Mouse (Mus musculus) embryonic facial prominence, embryonic 11.5 days (tissue): ENCODE results near the gene Galns. TPM values are rescaled to one million over a fixed set of nuclear protein-coding genes. Genes with fewer than 3 reads are reported as not detected.

Source experiments
- ATAC-seq: fragments of 200-750 bp; cut with Nextera tagmentation; replicated peaks from 2 replicates; pipeline ENCODE4 v1.8.0; 2017; ENCODE audit warnings: low read depth; ENCODE audit not compliant: insufficient number of reproducible peaks, low FRiP score, low TSS enrichment
- DNase-seq: peaks from one replicate; pipeline ENCODE4 v3.0.0-alpha.2; 2015; ENCODE audit warnings: low spot score
- H3K27ac ChIP-seq: fragments of 300-500 bp; sonication (generic); replicated peaks from 2 replicates; pipeline ENCODE4 v1.5.1; 2014; ENCODE audit warnings: mild to moderate bottlenecking, low read depth, low read length, control low read depth
- H3K27me3 ChIP-seq: fragments of 300-500 bp; sonication (generic); 2 replicates; pipeline ENCODE4 v1.6.1; 2014; ENCODE audit warnings: mild to moderate bottlenecking, low read length, moderate library complexity, mixed read lengths; ENCODE audit not compliant: control insufficient read depth, insufficient read depth
- H3K36me3 ChIP-seq: fragments of 300-500 bp; sonication (generic); replicated peaks from 2 replicates; pipeline ENCODE4 v1.6.1; 2014; ENCODE audit warnings: low read depth, mild to moderate bottlenecking, low read length, moderate library complexity, mixed read lengths; ENCODE audit not compliant: control insufficient read depth, insufficient read depth
- H3K4me1 ChIP-seq: fragments of 300-500 bp; sonication (generic); 2 replicates; pipeline ENCODE4 v1.6.1; 2014; ENCODE audit warnings: low read length, mixed read lengths; ENCODE audit not compliant: control insufficient read depth, insufficient read depth
- H3K4me2 ChIP-seq: fragments of 300-500 bp; sonication (generic); 2 replicates; pipeline ENCODE4 v1.6.1; 2014; ENCODE audit warnings: low read depth, mild to moderate bottlenecking, control low read depth, low read length, moderate library complexity
- H3K4me3 ChIP-seq: fragments of 300-500 bp; sonication (generic); 2 replicates; pipeline ENCODE4 v1.5.1; 2014; ENCODE audit warnings: low read depth, low read length, control low read depth
- H3K9ac ChIP-seq: fragments of 300-500 bp; sonication (generic); replicated peaks from 2 replicates; pipeline ENCODE4 v1.6.1; 2014; ENCODE audit warnings: mild to moderate bottlenecking, control low read depth, low read length
- H3K9me3 ChIP-seq: fragments of 300-500 bp; sonication (generic); replicated peaks from 2 replicates; pipeline ENCODE4 v1.6.1; 2016; ENCODE audit warnings: mild to moderate bottlenecking, low read length, inconsistent platforms, mixed read lengths; ENCODE audit not compliant: control insufficient read depth
- WGBS: fragments of 180-500 bp; shearing (Covaris S2); extraction: QIAGEN DNeasy Blood & Tissue Kit; methylation state at CpG from one replicate; pipeline ENCODE4 v1.1.7; 2014; 5-methylcytosine and 5-hydroxymethylcytosine counted together
- polyA plus RNA-seq: library from polyadenylated mRNA; unstranded; fragments of >200 nt; fragmentation: Nextera tagmentation; extraction: Ambion mirVana; gene quantifications from 2 replicates; pipeline ENCODE4 v1.2.1, GENCODE M21; 2014

The Galns gene
- polyA plus RNA-seq, 1 experiment from 2014 or later, result 4.3 TPM

GRCm38 (mm10) chr8:122557248-122558038 lies 53.8 kb downstream of the Galns start:
- H3K4me3 ChIP-seq, result no peak overlapping the region
- ATAC-seq, result no peak
- no peaks in the 10 kb centered on the region for H3K36me3 ChIP-seq
- no peaks in the 10 kb centered on the region for H3K9me3 ChIP-seq
- 0 out of 2 replicates have a peak overlapping the region, but pooled peaks have one; percentile 13 for H3K9ac ChIP-seq
- H3K4me2 ChIP-seq, result no peak overlapping the region
- peak; percentile 30 for DNase-seq
- WGBS, result 50% methylated on average over 10 of the region's 10 CpGs
- H3K27me3 ChIP-seq, result no peaks in the 10 kb centered on the region
- no peak overlapping the region for H3K27ac ChIP-seq
- no peaks in the 10 kb centered on the region; the same call in 1 of the 2 replicates for H3K4me1 ChIP-seq

GRCm38 (mm10) chr8:122556030-122557009 lies 54.9 kb downstream of the Galns start:
- H3K4me2 ChIP-seq, result no peak overlapping the region; the same call in 1 of the 2 replicates
- H3K9me3 ChIP-seq, result no peaks in the 10 kb centered on the region
- DNase-seq, result no peak
- H3K4me1 ChIP-seq, result peaks cover 4% of the 10 kb centered on the region
- H3K4me3 ChIP-seq, result no peak overlapping the region
- no peak for ATAC-seq
- WGBS, result 66% methylated on average over 12 of the region's 12 CpGs
- peak overlapping the region; percentile 62; the same call in 1 of the 2 replicates for H3K27ac ChIP-seq
- H3K27me3 ChIP-seq, result no peaks in the 10 kb centered on the region
- no peaks in the 10 kb centered on the region for H3K36me3 ChIP-seq
- peak overlapping the region; percentile 25; the same call in 1 of the 2 replicates for H3K9ac ChIP-seq

DNA sequence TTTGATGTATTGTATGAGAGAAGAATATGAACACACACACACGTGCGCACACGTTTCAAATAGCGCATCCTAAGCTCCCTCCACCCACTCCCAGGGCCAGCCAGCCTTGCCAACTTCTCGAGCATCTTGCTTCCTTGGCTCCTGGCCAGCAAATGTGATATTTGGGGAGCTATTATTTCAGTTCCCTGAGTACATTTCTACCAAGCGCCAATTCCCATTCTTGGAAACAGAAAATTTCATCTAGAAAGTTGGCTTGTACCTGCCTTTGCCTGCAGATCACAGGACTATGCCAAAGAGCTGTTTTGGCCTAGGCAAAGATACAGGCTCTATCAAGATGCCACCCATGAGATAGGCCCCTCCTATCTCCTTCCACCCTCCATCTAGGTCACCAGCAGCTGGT lies 56.5 kb downstream of the Galns start:
- no peaks in the 10 kb centered on the region for H3K36me3 ChIP-seq
- no peaks in the 10 kb centered on the region for H3K9me3 ChIP-seq
- no peak overlapping the region for H3K9ac ChIP-seq
- 88% methylated on average over 6 of the region's 6 CpGs for WGBS
- H3K4me1 ChIP-seq, result peaks cover 6% of the 10 kb centered on the region
- ATAC-seq, result no peak
- no peaks in the 10 kb centered on the region for H3K27me3 ChIP-seq
- H3K4me3 ChIP-seq, result no peak overlapping the region
- DNase-seq, result no peak
- no peak overlapping the region for H3K27ac ChIP-seq
- H3K4me2 ChIP-seq, result no peak overlapping the region

DNA sequence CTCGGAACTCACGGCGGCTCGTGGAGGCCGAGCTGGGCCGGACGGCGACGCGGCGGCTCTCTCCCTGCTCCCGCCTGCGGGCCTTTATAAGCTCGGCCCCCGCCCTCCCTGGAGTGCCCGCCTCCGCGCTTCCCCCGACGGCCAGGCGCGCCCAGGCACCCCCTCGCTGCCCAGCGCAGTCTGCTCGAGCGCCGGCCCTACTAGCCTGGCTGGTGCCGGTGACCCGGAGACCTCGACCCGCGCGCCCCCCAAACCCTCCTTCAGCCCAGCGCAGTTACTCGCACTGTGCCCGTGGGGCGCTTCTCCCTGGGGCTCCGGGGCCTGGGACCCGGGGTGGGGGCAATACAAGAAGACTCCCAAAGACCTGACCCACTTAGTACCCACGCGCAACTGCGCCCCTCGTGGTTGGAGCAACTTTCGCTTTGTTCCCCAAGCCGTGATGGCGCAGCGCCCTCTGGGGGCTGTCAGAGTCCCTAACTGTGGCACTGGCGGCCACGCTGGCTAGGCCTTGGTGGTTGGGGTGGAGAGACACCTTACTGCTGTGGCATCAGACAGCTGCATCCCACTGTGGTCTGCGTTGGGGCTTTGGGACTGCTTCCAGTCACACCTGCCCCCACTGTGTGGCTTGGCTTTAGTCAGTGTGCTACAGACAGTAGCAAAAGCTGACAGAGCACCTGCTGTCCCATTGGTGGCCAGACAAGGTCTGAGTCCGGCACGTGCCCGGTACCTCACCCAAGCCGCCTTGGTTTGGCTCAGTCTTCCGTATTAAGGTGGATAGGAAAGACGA lies 59.8 kb downstream of the Galns start, which contains the start of gene Piezo1:
Piezo1 (minus strand) TSS at position 65 of the 787 bp plus-strand sequence.
- Histone ChIP-seq H3K4me1 (peaks cover 6% of the 10 kb centered on the region), H3K27me3 (no peaks in the 10 kb centered on the region), H3K4me3 (peak within 1 kb of the TSS; percentile 66), H3K4me2 (peak within 1 kb of the TSS; percentile 94), H3K36me3 (no peaks in the 10 kb centered on the region), H3K27ac (peak within 1 kb of the TSS; percentile 67), H3K9ac (peak within 1 kb of the TSS; percentile 91), H3K9me3 (no peaks in the 10 kb centered on the region)
- peak; percentile 90 for DNase-seq
- WGBS, result 14% methylated on average over 45 of the region's 56 CpGs
- peak; percentile 53; the same call in 1 of the 2 replicates for ATAC-seq

- no peaks in the 10 kb centered on the region for H3K36me3 ChIP-seq
- peak overlapping the region; percentile 67 for H3K27ac ChIP-seq
- no peaks in the 10 kb centered on the region for H3K9me3 ChIP-seq
- peaks cover 6% of the 10 kb centered on the region for H3K4me1 ChIP-seq
- peak overlapping the region; percentile 66 for H3K4me3 ChIP-seq
- H3K9ac ChIP-seq, result peak overlapping the region; percentile 91
- H3K27me3 ChIP-seq, result no peaks in the 10 kb centered on the region
- ATAC-seq (no peak), DNase-seq (no peak)
- under 1% methylated on average over 26 of the region's 43 CpGs for WGBS
- peak overlapping the region; percentile 94 for H3K4me2 ChIP-seq
Measured at GRCm38 (mm10) chr8:122550995-122551264, 60.3 kb downstream of the Galns start.

DNA sequence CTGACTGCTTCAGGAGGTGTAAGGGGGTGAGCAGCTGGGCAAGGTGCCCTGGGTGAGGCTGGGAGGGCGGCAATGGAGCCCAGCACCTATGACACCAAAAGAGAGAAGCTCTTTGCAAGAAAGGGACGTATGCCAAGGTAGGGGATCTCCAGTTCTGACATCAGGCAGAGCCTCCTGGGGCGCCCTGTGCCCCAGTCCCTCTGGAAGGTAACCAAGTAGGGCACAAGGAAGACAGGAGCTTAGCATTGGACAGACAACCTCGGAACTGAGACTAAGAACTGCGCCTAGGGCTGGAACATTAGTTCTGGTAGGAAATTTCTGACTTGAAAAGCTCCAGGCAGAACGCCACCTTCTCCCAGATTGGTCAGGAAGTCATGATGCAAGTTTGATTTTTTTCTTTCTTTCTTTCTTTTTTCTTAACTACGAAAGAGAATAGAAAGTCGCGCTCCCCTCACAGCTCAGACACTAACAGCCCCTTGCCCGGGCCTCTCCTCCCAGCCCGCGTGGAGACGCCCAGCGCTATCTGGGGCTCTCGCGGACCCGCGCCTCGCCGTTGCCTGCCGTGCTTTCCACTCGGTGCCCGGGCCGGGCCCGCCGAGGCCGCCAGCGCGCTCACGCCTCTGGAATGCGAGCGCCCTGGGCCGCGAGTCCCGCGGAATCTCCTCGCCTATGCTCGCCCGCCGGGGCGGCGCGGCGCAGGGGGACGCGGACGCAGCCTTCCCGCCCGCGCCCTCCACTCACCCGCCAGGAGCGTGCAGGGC lies 60.8 kb downstream of the Galns start:
- 3% methylated on average over 52 of the region's 52 CpGs for WGBS
- H3K27ac ChIP-seq, result peak overlapping the region; percentile 67

GRCm38 (mm10) chr8:122548891-122549439 lies 62.3 kb downstream of the Galns start:
- Histone ChIP-seq H3K9me3 (no peaks in the 10 kb centered on the region), H3K9ac (peak overlapping the region; percentile 32; the same call in 1 of the 2 replicates), H3K4me3 (no peak overlapping the region), H3K27ac (no peak overlapping the region), H3K4me2 (peak overlapping the region; percentile 16), H3K27me3 (no peaks in the 10 kb centered on the region), H3K4me1 (peaks cover 6% of the 10 kb centered on the region), H3K36me3 (no peaks in the 10 kb centered on the region)
- ATAC-seq (no peak), DNase-seq (no peak)
- 91% methylated on average over 3 of the region's 3 CpGs for WGBS

More for the DNA sequence above, 60.8 kb downstream of the Galns start:
- Histone ChIP-seq H3K27me3 (no peaks in the 10 kb centered on the region), H3K4me2 (peak overlapping the region; percentile 94), H3K4me3 (peak overlapping the region; percentile 66), H3K36me3 (no peaks in the 10 kb centered on the region), H3K9me3 (no peaks in the 10 kb centered on the region), H3K9ac (peak overlapping the region; percentile 91), H3K4me1 (peaks cover 6% of the 10 kb centered on the region)
- peak; percentile 61 for ATAC-seq
- DNase-seq, result peak; percentile 71
